Mouse (Mus musculus): ENCODE data around the gene Sh3pxd2a. TPM values are rescaled to one million over a fixed set of nuclear protein-coding genes. Genes with fewer than 3 reads are reported as not detected.

Gene Sh3pxd2a
- total RNA-seq, 1 experiment from 2014 or later = 24.0 TPM

DNA sequence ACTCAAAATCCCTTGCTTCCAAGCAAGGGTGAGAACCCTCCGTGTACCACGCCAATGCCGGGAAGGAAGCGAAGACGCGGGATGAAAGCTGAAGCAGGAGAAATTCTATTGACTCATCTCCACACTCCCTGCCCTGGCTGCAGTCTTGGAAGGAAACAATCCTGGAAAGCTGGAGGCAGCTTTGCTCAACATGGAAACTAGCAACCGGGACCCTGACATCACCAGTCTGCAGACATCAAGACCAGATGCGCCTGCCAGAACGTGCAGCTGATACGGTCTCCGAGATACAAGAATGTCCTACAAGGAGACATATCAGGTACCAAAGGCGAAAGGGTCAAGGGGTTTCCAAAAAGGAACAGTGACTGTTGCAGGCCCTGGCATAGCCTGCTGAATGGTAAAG lies 154.4 kb downstream of the Sh3pxd2a start:
- ATAC-seq (ENCODE audit: extremely low read depth, insufficient number of reproducible peaks, low FRiP score, poor library complexity, severe bottlenecking) = no peak

DNA sequence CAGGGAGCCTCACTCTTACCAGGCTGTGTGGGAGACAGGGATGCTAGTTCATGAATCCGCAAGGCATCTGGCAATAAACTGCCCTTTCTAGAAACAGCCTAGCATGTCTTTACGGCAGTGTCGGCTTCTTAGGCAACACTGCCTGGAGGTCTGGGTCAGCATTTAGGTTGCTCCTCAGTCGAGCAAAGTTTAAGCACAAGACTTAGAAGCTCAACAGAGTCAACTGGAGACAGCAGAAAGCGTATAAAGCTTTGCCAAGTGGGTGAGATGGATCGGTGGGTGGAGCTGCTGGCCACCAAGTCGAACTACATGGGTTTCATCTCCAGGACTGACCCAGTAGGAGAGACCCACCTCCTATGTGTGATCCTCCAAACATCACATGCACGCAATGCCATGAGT lies 157.3 kb downstream of the Sh3pxd2a start:
- no peak for ATAC-seq (ENCODE audit: extremely low read depth, insufficient number of reproducible peaks, low FRiP score, poor library complexity, severe bottlenecking)

DNA sequence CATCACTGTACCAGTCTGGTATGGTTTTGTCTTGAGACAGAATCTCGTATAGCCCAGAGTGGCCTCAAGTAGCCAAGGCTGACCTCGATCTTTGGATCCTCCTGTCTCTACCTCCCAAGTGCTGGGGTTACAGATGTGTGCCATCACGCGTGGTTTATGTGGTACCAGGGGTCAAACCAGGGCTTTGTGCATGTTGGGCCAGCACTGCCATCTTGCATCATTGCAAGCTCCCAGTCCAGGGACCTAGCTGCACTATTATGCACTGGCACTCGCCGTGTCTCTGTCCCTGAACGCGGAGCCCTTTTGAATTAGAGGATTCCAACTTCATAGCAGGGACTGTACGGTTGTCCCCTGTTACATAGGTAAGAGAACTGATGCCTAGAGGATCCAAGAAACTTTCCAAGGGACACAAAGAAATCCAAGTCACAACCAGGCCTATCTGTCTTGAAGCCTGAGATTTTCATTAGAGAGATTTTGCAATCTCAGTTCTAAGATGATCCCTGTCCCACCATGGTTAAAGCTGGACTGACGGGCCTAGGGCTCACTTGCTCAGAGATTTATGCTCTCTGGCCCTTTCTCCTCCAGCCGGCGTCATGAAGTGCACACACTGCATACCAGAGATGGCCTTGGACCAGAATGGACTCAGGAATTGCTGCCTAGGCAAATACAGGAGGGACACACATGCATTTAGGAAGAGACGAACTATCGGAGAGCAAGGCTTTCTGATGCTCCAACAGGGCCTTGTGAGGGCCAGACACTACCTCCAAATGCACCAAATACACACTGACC lies 157.9 kb downstream of the Sh3pxd2a start:
- no peak for ATAC-seq (ENCODE audit: extremely low read depth, insufficient number of reproducible peaks, low FRiP score, poor library complexity, severe bottlenecking)

DNA sequence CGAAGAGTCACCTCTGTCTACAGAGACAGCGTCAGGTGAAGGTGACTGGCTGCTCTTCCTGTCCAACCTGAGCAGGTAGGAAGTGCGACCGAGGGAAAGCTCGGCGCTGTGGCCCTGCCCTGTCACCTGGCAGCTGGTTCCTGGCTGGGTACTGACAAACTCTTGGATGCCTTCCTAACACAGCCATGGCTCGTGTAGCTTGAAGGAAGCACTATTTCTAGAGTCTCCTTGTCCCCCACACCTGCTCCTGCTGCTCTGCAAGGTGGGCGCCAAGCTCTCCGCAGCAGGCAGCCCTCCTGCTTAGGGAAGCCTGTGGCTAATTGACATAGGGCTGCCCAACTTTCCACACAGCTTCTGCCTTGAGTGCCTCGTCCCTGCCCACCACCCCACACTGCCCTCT lies 158.8 kb downstream of the Sh3pxd2a start:
- ATAC-seq (ENCODE audit: extremely low read depth, insufficient number of reproducible peaks, low FRiP score, poor library complexity, severe bottlenecking) = no peak

DNA sequence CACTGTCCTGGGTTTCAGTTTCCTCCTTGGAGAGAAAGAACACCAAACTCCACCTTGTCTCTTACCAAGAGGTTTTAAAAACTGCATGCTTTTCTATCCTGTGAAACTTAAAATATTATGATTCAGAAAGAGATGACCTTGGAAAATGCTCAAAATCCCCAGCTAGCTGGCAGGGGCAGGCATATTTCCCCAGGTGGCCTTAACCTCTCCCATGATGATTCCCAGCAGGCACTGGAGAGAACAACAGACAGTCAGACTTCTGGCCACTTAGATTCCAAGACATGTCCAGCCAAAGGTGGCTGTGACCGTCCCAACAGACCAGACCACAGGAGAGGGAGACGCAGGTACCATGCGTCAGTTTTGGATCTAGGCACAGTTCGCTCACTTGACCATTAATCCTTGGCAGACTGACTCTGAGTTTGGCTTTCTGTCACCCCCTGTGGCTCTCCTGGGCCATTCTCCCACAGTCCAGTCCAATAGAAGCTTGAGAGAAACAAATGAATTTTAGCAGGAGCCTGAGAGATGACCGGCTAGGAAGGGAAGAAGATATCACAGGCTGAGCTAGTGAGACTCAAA lies 159.9 kb downstream of the Sh3pxd2a start:
- no peak for ATAC-seq (ENCODE audit: extremely low read depth, insufficient number of reproducible peaks, low FRiP score, poor library complexity, severe bottlenecking)

DNA sequence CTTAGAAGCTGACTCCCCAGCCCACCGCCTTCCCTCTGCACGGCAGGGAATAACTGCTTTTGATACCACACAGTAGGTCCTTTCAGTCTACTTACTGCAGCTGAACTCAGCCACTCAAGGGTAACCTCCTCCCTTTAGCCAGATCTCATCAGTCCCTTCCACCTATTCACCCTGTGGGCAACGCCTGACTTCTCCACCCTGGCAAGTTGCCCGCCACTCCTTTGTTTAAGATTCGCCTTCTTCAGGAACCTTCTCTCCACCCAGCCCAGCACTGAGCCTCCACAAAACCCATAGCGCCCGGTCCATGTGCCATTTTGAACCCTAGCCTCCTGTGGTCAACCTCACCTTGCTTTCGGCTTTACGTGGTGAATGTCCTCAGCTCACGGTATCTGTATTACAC lies 161.1 kb downstream of the Sh3pxd2a start:
- ATAC-seq (ENCODE audit: extremely low read depth, insufficient number of reproducible peaks, low FRiP score, poor library complexity, severe bottlenecking) = no peak

DNA sequence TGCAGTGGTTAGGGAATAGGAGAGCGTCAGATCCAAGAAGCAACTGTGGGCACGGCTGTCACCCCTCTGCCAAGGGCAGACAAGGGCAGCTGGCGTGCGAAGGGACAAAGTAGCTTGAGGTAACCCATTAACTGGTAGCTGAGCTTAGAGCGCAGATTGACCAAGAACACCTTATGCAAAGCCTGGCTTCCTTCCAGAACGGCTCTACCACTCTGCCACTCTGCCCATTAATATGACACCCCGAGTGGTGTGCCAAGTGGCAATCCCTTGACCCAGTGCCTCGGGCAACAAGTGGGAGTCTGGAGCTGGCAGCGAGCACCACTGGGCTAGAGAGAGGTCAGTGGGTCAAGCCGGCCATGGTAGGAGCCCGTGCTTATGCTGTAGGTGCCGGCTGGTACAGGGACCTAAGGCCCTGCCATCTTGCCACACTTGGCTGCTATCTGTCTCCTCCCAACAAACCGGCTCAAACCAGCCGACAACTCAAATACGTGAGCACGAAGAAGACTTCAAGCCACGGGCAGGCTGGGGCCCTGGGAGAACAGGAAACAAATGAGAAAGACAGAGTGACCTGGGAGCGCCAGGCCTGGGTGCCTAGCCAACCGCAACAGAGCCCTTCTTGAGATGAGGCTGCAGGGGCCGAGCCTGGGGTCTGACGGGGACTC lies 161.9 kb downstream of the Sh3pxd2a start:
- ATAC-seq (ENCODE audit: extremely low read depth, insufficient number of reproducible peaks, low FRiP score, poor library complexity, severe bottlenecking) = no peak

DNA sequence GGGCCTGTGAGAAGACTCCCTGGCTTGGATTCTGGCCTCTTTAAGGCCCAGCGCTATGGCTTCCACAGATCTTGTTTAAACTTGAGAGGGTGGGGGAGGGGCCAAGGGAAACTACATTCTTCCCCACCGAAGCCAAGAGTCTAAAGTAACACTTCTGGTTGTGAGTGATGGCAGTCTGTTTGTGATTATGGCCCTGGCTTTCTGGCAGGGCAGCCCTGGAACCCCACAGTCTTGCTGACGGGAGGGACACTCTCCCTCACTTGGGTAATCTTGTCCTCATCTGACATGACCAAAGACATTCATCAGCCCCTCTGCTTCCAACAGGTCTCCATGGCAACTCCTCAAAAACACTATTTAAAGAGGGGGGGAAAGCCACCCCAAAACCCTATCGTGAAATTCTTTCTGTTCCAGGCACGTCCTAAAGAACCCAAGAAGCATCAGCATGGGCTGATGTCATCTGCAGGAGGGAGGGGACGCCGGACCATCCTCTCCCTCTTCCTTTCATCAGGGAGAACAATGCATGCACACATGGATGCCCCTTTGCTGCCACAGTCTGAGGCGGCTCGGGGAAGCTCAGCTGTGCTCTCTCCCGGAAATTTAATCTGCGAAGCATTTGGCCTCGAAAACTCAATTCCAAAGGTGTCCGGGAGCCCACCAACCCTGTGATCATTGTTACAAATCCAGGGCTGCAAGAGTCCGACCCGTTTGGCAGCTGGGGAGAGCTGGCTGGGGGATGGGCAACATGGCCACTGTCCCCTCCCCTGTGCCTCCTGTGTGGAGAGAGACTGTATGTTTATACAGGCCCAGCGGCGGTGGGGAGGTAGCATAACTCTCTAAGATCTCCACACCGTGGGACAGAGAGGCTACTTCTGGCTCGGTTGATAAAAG lies 162.7 kb downstream of the Sh3pxd2a start:
- ATAC-seq (ENCODE audit: extremely low read depth, insufficient number of reproducible peaks, low FRiP score, poor library complexity, severe bottlenecking) = no peak

DNA sequence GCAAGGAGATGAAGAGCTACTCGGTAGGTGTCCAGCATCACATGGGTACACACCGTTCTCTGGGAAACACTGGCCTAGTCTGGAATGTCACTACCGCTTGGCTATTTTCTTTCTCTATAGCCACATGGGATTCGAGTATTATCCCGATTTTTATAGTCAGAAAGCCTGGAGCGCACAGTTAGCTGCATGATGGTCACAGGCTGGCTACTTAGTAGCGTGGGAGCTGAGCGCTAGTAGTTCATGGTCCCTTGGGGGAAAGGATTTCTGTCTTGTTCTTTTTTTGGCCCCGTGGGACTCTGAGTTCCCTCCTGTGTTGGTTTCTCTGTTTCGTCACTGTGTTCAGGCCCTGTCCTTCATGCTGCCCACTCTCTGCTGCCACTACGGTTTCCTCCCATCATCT lies 166.1 kb downstream of the Sh3pxd2a start:
- ATAC-seq (ENCODE audit: extremely low read depth, insufficient number of reproducible peaks, low FRiP score, poor library complexity, severe bottlenecking) = no peak

DNA sequence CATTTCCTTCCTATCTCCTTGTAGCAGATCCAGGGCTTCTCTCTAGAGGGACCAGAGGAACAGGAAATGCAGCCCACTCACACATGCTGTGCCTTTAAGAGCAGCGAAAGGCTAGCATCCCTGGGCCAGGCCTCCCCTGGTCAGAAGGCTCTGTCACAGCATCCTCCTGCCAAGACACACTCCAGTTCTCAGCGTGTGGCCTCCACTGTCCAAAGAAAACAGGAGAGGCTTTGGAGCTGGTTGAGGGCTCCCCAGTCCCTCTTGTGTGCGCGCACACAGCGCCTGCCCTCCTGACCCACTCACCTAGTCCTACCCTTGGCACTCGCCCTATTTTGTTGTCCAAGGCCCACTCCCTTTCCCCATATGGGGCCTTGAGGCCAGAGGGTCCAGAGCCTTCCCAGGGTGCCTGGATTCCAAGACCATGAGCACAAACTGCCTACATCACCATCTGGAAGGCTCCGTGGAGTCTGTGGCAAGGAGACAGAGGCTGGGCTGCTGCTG lies 171.7 kb downstream of the Sh3pxd2a start:
- ATAC-seq (ENCODE audit: extremely low read depth, insufficient number of reproducible peaks, low FRiP score, poor library complexity, severe bottlenecking) = no peak

DNA sequence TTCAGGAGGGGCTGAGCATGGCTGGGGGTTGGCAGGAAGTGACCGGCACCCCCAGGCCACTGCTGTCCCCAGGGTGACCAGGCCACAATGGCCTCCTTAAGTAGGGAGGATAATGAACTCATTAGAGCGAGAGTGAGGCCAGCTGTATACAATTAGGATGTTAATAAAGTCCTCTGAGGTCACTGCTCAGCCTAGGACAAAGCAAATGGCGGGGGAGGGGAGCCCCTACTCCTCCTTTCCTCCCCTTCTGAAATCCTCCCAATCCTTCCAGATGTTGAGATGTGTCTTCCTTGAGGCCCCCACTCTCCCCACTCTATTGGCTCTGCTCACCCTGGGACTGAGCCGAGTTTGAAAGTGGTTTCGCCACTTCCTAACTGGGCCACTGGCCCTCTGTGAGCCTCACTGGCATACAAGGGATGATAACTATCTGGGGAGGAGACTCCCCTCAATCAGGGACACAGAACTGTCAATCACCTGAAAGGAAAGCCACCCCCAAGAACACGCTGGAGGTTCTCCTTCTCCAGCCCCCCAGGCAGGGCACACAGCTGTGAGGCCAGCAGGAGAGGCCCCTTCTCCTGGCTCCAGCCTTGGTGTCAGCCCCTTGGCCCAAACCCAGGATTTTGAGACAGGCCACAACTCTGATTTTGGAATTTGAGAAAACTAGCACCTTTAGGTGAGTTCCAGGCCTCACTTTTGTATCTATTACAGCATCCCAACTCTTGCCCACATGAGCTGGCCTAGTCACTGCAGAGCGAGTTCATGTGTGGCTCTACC lies 172.7 kb downstream of the Sh3pxd2a start:
- ATAC-seq (ENCODE audit: extremely low read depth, insufficient number of reproducible peaks, low FRiP score, poor library complexity, severe bottlenecking) = no peak

DNA sequence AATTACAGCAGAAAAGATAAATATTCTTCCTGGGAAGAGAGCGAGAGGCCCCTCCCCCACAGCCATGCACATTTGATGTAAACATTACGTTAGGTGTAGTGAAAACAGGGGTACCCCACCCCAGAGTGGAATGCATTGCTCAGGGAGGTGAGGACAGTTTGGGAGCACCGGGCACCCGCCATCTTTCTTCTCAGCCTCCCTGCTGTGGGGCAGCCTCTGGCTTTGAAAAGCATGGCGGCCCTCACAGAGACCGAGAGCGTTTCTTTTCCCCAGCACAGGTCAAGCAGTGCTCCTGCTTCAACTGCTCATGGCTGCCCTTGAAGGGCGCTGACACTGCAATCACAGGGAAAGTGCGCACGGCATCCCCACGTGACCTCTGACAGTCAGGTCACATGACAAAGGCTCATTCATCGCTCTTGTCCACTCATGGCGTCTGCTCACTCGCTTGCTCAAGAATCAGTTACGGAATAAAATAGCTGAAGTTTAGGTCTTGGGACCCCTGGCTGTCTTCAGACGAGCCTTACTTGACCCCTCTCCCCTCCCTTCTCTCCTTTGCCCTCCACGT lies 177.2 kb downstream of the Sh3pxd2a start:
- no peak for ATAC-seq (ENCODE audit: extremely low read depth, insufficient number of reproducible peaks, low FRiP score, poor library complexity, severe bottlenecking)

DNA sequence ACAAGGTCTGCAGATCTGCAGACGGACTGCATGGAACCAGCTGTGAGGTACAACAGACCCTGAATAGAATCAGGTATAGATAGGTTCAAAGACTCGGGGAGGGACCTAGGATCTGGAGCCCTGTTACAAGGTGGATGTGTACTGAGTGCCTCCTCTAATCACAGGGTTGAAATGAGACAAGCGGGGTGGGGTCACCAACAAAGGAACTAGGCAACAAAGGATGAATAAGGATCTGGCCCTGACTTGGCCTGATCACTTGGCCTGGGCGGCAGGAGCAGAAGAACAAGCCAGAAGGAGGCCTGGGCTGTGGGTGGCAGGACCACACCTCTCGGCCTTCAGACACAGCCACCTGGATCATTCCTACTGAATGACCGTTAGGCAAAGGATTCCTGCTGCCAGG lies 178.6 kb downstream of the Sh3pxd2a start:
- ATAC-seq (ENCODE audit: extremely low read depth, insufficient number of reproducible peaks, low FRiP score, poor library complexity, severe bottlenecking) = no peak

DNA sequence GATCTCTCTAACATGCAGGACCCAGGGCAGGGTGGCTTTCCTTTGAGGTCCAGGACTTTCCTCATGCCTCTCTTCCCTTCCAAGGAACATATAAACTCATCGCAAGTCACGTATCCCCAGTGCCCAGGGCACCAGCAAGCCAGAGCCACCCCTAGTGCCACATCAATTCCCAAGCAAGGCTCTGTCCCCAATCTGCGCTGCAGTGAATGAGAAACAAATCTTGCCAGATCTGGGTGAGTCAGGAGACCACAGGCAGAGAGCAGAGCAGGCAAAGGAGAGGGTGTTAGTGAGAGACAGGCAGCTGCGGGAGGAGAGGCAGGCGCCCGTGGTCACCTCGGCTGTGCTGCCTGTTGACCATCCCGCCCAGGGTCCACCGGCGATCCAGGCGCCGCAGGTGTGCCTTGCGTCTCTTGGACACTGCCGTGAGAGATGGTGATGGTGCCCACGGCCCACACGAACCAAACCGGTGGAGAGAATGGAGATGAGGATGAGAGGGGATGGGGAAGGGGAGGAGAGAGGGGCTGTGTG lies 181.4 kb downstream of the Sh3pxd2a start:
- ATAC-seq (ENCODE audit: extremely low read depth, insufficient number of reproducible peaks, low FRiP score, poor library complexity, severe bottlenecking) = no peak

DNA sequence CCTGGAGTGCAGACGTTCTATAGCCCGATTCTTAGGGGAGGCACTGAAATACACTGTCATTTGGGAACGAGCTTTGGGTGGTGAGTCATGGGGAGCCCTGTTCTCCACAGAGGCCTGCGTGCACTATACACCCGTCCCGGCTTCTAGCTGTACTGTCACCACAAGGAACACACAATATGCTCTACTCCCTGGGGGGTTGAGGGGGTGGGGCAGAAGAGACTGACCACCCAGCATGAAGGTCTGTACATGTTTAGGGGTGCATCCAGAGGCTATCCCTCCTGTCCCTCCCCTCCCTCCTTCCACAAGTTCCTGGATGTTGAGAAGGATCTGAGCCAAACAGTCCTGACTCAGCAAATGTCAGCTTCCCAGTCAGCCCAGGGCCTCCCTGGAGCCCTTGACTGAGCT lies 182.1 kb downstream of the Sh3pxd2a start:
- ATAC-seq (ENCODE audit: extremely low read depth, insufficient number of reproducible peaks, low FRiP score, poor library complexity, severe bottlenecking) = no peak

DNA sequence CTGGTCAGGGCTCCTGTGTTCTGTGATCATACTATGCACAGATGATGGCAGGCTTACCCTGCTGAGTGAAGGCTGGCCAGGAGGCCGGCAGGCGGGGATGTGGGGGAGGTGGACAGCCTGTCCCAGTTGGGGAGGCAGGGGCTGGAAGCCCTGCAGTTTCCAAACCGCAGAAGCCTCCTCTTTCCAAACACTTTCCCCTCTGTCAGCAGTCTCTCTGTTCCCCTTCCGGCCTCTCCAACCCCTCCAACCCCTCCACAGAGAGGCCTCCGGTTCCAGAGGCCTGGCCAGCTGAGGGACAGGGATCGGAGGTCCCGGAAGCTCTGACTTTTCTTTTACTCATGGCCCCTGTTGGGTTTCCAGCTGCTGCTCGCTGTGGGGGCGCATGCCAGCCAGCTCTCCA lies 183.3 kb downstream of the Sh3pxd2a start:
- ATAC-seq (ENCODE audit: extremely low read depth, insufficient number of reproducible peaks, low FRiP score, poor library complexity, severe bottlenecking) = no peak

DNA sequence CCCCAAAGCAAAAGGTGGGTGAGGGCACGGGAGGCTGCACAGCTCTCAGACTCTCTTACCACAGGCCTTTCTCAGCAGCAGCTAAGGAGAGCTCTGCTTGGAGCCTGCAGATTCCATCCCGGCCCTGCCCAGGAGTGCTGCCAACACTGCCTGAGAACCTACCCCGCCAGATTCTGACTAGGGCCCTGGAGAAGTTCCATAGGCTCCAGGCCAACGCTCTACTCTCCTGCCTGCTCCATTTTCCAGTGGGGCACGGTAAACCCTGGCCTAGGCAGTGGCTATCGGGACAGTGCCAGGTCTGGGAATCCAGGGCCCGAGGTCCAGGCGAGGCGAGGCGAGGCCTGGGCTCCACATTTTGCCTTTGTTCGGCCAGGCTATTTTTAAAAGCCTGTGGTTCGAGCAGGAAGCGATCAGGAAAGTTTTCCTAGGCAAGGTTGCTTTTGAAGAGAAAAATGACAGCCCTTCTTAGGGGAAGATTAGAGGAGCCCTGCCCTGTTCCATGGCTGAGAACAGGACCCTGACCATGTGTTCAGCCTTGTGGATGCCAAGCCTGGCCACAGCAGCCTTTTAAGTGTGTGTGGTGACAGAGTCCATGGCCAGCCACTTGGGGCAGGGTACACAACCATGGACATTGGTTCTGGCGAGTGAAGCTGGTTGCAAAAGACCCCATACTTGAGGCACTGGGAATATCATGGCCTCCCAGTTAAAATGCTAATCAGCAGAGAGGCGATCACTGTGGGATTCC lies 184.2 kb downstream of the Sh3pxd2a start:
- no peak for ATAC-seq (ENCODE audit: extremely low read depth, insufficient number of reproducible peaks, low FRiP score, poor library complexity, severe bottlenecking)
